Mouse (Mus musculus) thymus, adult 2 months (tissue): ENCODE measurements around the gene Dpm3. TPM values are rescaled to one million over a fixed set of nuclear protein-coding genes. Genes with fewer than 3 reads are reported as not detected.

ENCODE experiments used
- DNase-seq: peaks from one replicate; pipeline ENCODE4 v3.0.0; 2021
- H3K27ac ChIP-seq: fragments of 200-500 bp; 2 replicates; pipeline ENCODE4 v1.5.1; 2012; ENCODE audit warnings: low read length, control low read depth; ENCODE audit not compliant: control insufficient read depth, insufficient read depth
- H3K27me3 ChIP-seq: fragments of 200-500 bp; 2 replicates; pipeline ENCODE4 v1.6.1; 2012; ENCODE audit warnings: mild to moderate bottlenecking, low read length, moderate library complexity, mixed read lengths; ENCODE audit not compliant: control insufficient read depth, insufficient read depth
- H3K36me3 ChIP-seq: fragments of 200-500 bp; 2 replicates; pipeline ENCODE4 v1.6.1; 2012; ENCODE audit warnings: mild to moderate bottlenecking, low read length, moderate library complexity; ENCODE audit not compliant: control insufficient read depth, insufficient read depth
- H3K4me1 ChIP-seq: fragments of 200-500 bp; replicated peaks from 2 replicates; pipeline ENCODE4 v1.6.1; 2012; ENCODE audit warnings: low read length; ENCODE audit not compliant: control insufficient read depth, insufficient read depth
- H3K4me3 ChIP-seq: fragments of 200-500 bp; 2 replicates; pipeline ENCODE4 v1.5.1; 2012; ENCODE audit warnings: mild to moderate bottlenecking, low read length, control low read depth, moderate library complexity; ENCODE audit not compliant: control insufficient read depth, insufficient read depth
- CTCF ChIP-seq: fragments of 200-500 bp; IDR thresholded peaks from 2 replicates; pipeline ENCODE4 v1.5.1; 2012; ENCODE audit warnings: mild to moderate bottlenecking, control low read depth, low read length, moderate library complexity, borderline replicate concordance; ENCODE audit not compliant: control insufficient read depth, poor library complexity, insufficient read depth; ENCODE audit errors: extremely low read depth
- POLR2A ChIP-seq: fragments of 200-500 bp; IDR thresholded peaks from 2 replicates; pipeline ENCODE4 v1.6.1; 2012; ENCODE audit warnings: mild to moderate bottlenecking, low read length, control low read depth, moderate library complexity; ENCODE audit not compliant: control insufficient read depth, poor library complexity, insufficient read depth; ENCODE audit errors: extremely low read depth
- WGBS: fragments of 180-500 bp; shearing (Covaris S2); methylation state at CpG from one replicate; pipeline ENCODE4 v1.1.7; 2018; 5-methylcytosine and 5-hydroxymethylcytosine counted together
- polyA plus RNA-seq: library from polyadenylated mRNA; depleted of rRNA; stranded (reverse); fragments of >200 nt; gene quantifications from 2 replicates; pipeline ENCODE4 v1.2.3, GENCODE M21; 2012

The Dpm3 gene
- polyA plus RNA-seq, 1 experiment = 588 TPM

- DNase-seq = no peak
- WGBS = 56% methylated on average over 8 of the region's 8 CpGs
- Histone ChIP-seq H3K36me3 (no peaks in the 10 kb centered on the region), H3K4me1 (peaks cover 28% of the 10 kb centered on the region), H3K27me3 (no peaks in the 10 kb centered on the region), H3K4me3 (no peak overlapping the region), H3K27ac (no peak overlapping the region)
- TF ChIP-seq CTCF (0 out of 2 replicates have a peak, but pooled peaks have one; percentile 7), POLR2A (no peak)
Measured at GRCm38 (mm10) chr3:89295685-89296230, 36.6 kb downstream of the Dpm3 start.

- no peaks in the 10 kb centered on the region for H3K36me3 ChIP-seq
- H3K4me3 ChIP-seq = no peak overlapping the region
- H3K27me3 ChIP-seq = no peaks in the 10 kb centered on the region
- 82% methylated on average over 11 of the region's 11 CpGs for WGBS
- H3K27ac ChIP-seq = no peak overlapping the region
- peaks cover 25% of the 10 kb centered on the region for H3K4me1 ChIP-seq
- DNase-seq = no peak
- no peak for TF ChIP-seq CTCF
- no peak for TF ChIP-seq POLR2A
Measured at GRCm38 (mm10) chr3:89296761-89297396, 37.7 kb downstream of the Dpm3 start.

GRCm38 (mm10) chr3:89298908-89299307 lies 39.8 kb downstream of the Dpm3 start:
- no peaks in the 10 kb centered on the region for H3K27me3 ChIP-seq
- TF ChIP-seq CTCF = no peak
- TF ChIP-seq POLR2A = no peak
- DNase-seq = no peak
- 93% methylated on average over 6 of the region's 6 CpGs for WGBS
- H3K4me3 ChIP-seq = no peak overlapping the region
- H3K27ac ChIP-seq = no peak overlapping the region
- peaks cover 12% of the 10 kb centered on the region for H3K4me1 ChIP-seq
- H3K36me3 ChIP-seq = no peaks in the 10 kb centered on the region

- H3K4me1 ChIP-seq = peaks cover 10% of the 10 kb centered on the region
- H3K27ac ChIP-seq = no peak overlapping the region
- H3K36me3 ChIP-seq = no peaks in the 10 kb centered on the region
- no peak overlapping the region for H3K4me3 ChIP-seq
- peak; percentile 54 for DNase-seq
- H3K27me3 ChIP-seq = no peaks in the 10 kb centered on the region
- TF ChIP-seq CTCF = no peak
- no peak for TF ChIP-seq POLR2A
- WGBS = 1% methylated on average over 14 of the region's 14 CpGs
Measured at GRCm38 (mm10) chr3:89299499-89299898, 40.3 kb downstream of the Dpm3 start.

- Histone ChIP-seq H3K36me3 (no peaks in the 10 kb centered on the region), H3K27me3 (no peaks in the 10 kb centered on the region), H3K4me3 (no peak overlapping the region), H3K4me1 (peaks cover 10% of the 10 kb centered on the region), H3K27ac (no peak overlapping the region)
- no peak for TF ChIP-seq POLR2A
- no peak for TF ChIP-seq CTCF
- no peak for DNase-seq
- WGBS = 57% methylated on average over 1 of the region's 1 CpGs
Measured at GRCm38 (mm10) chr3:89300071-89300470, 40.9 kb downstream of the Dpm3 start.

- Histone ChIP-seq H3K36me3 (no peaks in the 10 kb centered on the region), H3K27me3 (no peaks in the 10 kb centered on the region), H3K27ac (no peak overlapping the region), H3K4me1 (peaks cover 13% of the 10 kb centered on the region), H3K4me3 (no peak overlapping the region)
- DNase-seq = no peak
- TF ChIP-seq POLR2A (no peak), CTCF (no peak)
- 69% methylated on average over 2 of the region's 2 CpGs for WGBS
Measured at GRCm38 (mm10) chr3:89300514-89300913, 41.4 kb downstream of the Dpm3 start.
